Mouse (Mus musculus) midbrain, embryonic 10.5 days (tissue): ENCODE measurements around the gene Bcam. TPM values are rescaled to one million over a fixed set of nuclear protein-coding genes. Genes with fewer than 3 reads are reported as not detected.

Experiments
- DNase-seq: peaks from one replicate; pipeline ENCODE4 v3.0.0-alpha.2; 2017; ENCODE audit warnings: low spot score
- H3K27ac ChIP-seq: fragments of 300-500 bp; sonication (generic); replicated peaks from 2 replicates; pipeline ENCODE4 v1.5.1; 2016; ENCODE audit warnings: mild to moderate bottlenecking
- H3K27me3 ChIP-seq: fragments of 300-500 bp; sonication (generic); 2 replicates; pipeline ENCODE4 v1.6.1; 2016; ENCODE audit warnings: low read depth, mild to moderate bottlenecking; ENCODE audit not compliant: poor library complexity, severe bottlenecking
- H3K36me3 ChIP-seq: fragments of 300-500 bp; sonication (generic); 2 replicates; pipeline ENCODE4 v1.6.1; 2016; ENCODE audit warnings: mild to moderate bottlenecking, moderate library complexity
- H3K4me1 ChIP-seq: fragments of 300-500 bp; sonication (generic); 2 replicates; pipeline ENCODE4 v1.6.1; 2016
- H3K4me3 ChIP-seq: fragments of 300-500 bp; sonication (generic); 2 replicates; pipeline ENCODE4 v1.5.1; 2016; ENCODE audit warnings: mild to moderate bottlenecking, moderate library complexity
- H3K9me3 ChIP-seq: fragments of 300-500 bp; sonication (generic); replicated peaks from 2 replicates; pipeline ENCODE4 v1.6.1; 2016; ENCODE audit warnings: mild to moderate bottlenecking
- WGBS: fragments of 180-500 bp; shearing (Covaris S2); methylation state at CpG from one replicate; pipeline ENCODE4 v1.1.7; 2016; 5-methylcytosine and 5-hydroxymethylcytosine counted together
- polyA plus RNA-seq: library from polyadenylated mRNA; unstranded; fragments of >200 nt; fragmentation: Nextera tagmentation; extraction: Ambion mirVana; gene quantifications from 2 replicates; pipeline ENCODE4 v1.2.1, GENCODE M21; 2016

Gene Bcam
- polyA plus RNA-seq, 1 experiment from 2014 or later, result 32.2 TPM

DNA sequence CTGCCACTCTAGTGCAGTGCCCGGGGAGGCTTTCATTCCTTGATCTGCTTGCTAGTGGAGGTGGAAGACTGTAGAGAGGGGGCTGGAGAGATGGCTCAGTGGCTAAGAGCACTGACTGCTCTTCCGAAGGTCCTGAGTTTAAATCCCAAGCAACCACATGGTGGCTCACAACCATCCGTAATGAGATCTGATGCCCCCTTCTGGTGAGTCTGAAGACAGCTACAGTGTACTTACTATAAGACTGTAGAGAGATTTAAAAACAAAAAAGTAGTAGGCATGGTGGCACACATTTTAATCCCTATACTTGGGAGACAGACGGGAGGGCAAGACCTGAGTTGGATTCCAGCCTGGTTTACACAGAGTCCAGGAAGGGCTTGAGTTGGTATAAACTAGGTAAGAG lies 58.4 kb downstream of the Bcam start:
- 87% methylated on average over 4 of the region's 4 CpGs for WGBS
- Histone ChIP-seq H3K4me1 (peaks cover 25% of the 10 kb centered on the region), H3K4me3 (no peak overlapping the region), H3K36me3 (peaks cover 71% of the 10 kb centered on the region), H3K27ac (no peak overlapping the region), H3K27me3 (no peaks in the 10 kb centered on the region), H3K9me3 (no peaks in the 10 kb centered on the region)
- DNase-seq, result no peak

DNA sequence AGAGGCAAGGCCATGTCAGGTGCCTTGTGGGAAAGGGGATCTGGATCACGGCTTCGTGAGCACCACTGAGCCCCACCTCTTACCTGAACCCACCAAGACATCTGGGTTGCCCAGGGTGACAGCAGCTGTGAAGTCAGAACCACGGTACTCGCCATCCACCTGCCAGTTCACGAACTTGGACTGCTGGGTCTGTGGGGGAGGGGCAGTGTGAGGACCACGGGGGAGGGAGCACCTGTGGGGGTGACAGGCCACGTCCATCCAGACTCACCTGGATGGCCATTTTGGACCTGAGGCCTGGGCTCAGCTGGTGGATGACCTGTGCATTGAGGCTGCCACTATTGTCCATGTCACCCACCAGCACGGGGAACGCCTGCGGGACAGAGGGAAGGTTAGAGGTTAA lies 60.2 kb downstream of the Bcam start:
- WGBS, result 97% methylated on average over 10 of the region's 10 CpGs
- DNase-seq, result no peak
- Histone ChIP-seq H3K9me3 (no peaks in the 10 kb centered on the region), H3K36me3 (peaks cover 82% of the 10 kb centered on the region), H3K4me3 (no peak overlapping the region), H3K27ac (no peak overlapping the region), H3K4me1 (peaks cover 15% of the 10 kb centered on the region), H3K27me3 (no peaks in the 10 kb centered on the region)

Other genes with a start within 250 kb of the Bcam start
- gene Ppp1r37, start 207.9 kb downstream of the Bcam start, polyA plus RNA-seq, result 20.3 and 20.5 TPM in 2 replicates
- 0.10 and 0.22 TPM in 2 replicates for gene Zfp296, start 193.7 kb downstream of the Bcam start, polyA plus RNA-seq
- 177 TPM in 2 replicates for gene Gemin7, start 193.4 kb downstream of the Bcam start, polyA plus RNA-seq
- 51.8 and 61.1 TPM in 2 replicates for gene Clasrp, start 166.5 kb downstream of the Bcam start, polyA plus RNA-seq
- 3.8 and 4.7 TPM in 2 replicates for gene Relb, start 141.6 kb downstream of the Bcam start, polyA plus RNA-seq
- gene Clptm1, start 106.0 kb downstream of the Bcam start, polyA plus RNA-seq, result 82.3 and 88.4 TPM in 2 replicates
- 0.22 and 0.26 TPM in 2 replicates for gene Apoc2, start 93.1 kb downstream of the Bcam start, polyA plus RNA-seq
- gene Gm44805, start 89.6 kb downstream of the Bcam start, polyA plus RNA-seq, result not detected in 2 replicates
- not detected in 2 replicates for gene Apoc4, start 89.5 kb downstream of the Bcam start, polyA plus RNA-seq
- 1.7 and 1.9 TPM in 2 replicates for gene Apoc1, start 78.4 kb downstream of the Bcam start, polyA plus RNA-seq
- gene Apoe, start 71.8 kb downstream of the Bcam start, polyA plus RNA-seq, result 166 and 199 TPM in 2 replicates
- gene Tomm40, start 55.6 kb downstream of the Bcam start, polyA plus RNA-seq, result 189 and 210 TPM in 2 replicates
- 76.4 and 88.7 TPM in 2 replicates for gene Nectin2, start 20.5 kb downstream of the Bcam start, polyA plus RNA-seq
- gene Cblc, start 25.8 kb upstream of the Bcam start, polyA plus RNA-seq, result 0.62 and 0.70 TPM in 2 replicates
- gene Bcl3, start 51.8 kb upstream of the Bcam start, polyA plus RNA-seq, result 1.1 and 1.8 TPM in 2 replicates
- gene Gm19345, start 81.0 kb upstream of the Bcam start, polyA plus RNA-seq, result 0.14 TPM in 1 of 2 replicates, not detected in the other
- gene Ceacam16, start 90.3 kb upstream of the Bcam start, polyA plus RNA-seq, result not detected in 2 replicates
- gene Ceacam19, start 116.9 kb upstream of the Bcam start, polyA plus RNA-seq, result not detected in 2 replicates
- gene Pvr, start 150.1 kb upstream of the Bcam start, polyA plus RNA-seq, result 7.4 and 7.5 TPM in 2 replicates
- gene Igsf23, start 179.7 kb upstream of the Bcam start, polyA plus RNA-seq, result 0.54 TPM in 1 of 2 replicates, not detected in the other
- gene Ceacam20, start 194.4 kb upstream of the Bcam start, polyA plus RNA-seq, result not detected in 2 replicates
- gene Nlrp9b, start 220.4 kb upstream of the Bcam start, polyA plus RNA-seq, result not detected in 2 replicates